In the genomic region with DNA sequence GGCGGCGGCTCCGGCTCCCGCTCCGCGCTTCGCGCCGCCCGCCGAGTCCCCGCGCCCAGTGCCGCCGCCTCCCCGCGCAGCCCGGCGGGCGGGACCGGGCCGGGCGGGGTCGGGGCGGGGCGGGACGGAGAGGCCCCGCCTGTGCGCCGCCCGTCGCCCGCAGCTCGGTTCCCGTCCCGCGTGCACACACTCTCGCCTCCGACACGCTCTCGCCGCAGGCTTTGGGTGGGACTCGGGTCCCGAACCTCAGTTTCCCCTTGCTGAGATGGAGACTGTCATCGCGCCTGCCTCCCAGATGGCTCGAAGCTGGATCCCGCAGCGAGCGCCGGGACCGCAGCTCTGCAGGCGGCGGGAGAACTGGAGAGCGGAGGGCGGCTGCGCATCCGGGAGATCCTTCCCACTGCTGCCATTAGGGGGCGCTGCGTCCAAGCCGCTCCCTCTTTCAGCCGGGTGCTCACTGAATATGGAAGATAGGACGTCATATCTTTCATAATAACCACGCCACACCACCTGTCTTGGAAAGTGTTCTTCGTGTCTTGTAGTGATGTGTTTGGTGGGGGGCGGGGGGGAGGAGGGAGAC, we compare ENCODE assay signal across 8 mouse cellular contexts. TPM values are rescaled to one million over a fixed set of nuclear protein-coding genes. Genes with fewer than 3 reads are reported as not detected.
DNase-seq lines count a peak whose midpoint lies in the region; ATAC-seq and TF ChIP-seq lines count a peak whose summit lies in the region.

A gene (minus strand): TSS at position 359 of the 580 bp plus-strand sequence.

- H3K36me3 ChIP-seq in G1E (replicated peaks), result peaks cover 60% of the 10 kb centered on the region
- H3K36me3 ChIP-seq in forebrain, postnatal 0 days (ENCODE audit: insufficient read depth), result no peaks in the 10 kb centered on the region

- H3K9ac ChIP-seq in forebrain, postnatal 0 days, result peak within 1 kb of the TSS; percentile 77

- H3K4me1 ChIP-seq in G1E (ENCODE audit: insufficient read depth, low read depth, low read length), result peaks cover 76% of the 10 kb centered on the region
- peaks cover 24% of the 10 kb centered on the region for H3K4me1 ChIP-seq in cerebellum, adult 2 months (ENCODE audit: control insufficient read depth, insufficient read depth, low read length)
- H3K4me1 ChIP-seq in forebrain, postnatal 0 days (ENCODE audit: insufficient read depth), result peaks cover 6% of the 10 kb centered on the region; the same call in 1 of the 2 replicates
- H3K4me1 ChIP-seq in lung, adult 2 months (ENCODE audit: control insufficient read depth, insufficient read depth, low read length), result no peaks in the 10 kb centered on the region

- ATAC-seq in G1E (ENCODE audit: extremely low read depth, insufficient number of reproducible peaks, low FRiP score, poor library complexity, severe bottlenecking), result peak; percentile 46; the same call in 1 of the 2 replicates
- ATAC-seq in forebrain, postnatal 0 days, result peak; percentile 91
- peak; percentile 81 for ATAC-seq in neutrophil, adult 5-6 weeks (ENCODE audit: extremely low read depth, insufficient number of reproducible peaks, low FRiP score, poor library complexity, severe bottlenecking)

- H3K4me3 ChIP-seq in G1E (ENCODE audit: low read depth, low read length), result peak within 1 kb of the TSS; percentile 84
- H3K4me3 ChIP-seq in cerebellum, adult 2 months (replicated peaks; ENCODE audit: insufficient read depth, low read depth, low read length), result peak within 1 kb of the TSS; percentile 75
- peak within 1 kb of the TSS; percentile 66 for H3K4me3 ChIP-seq in forebrain, postnatal 0 days (ENCODE audit: low read depth, low read length)
- peak within 1 kb of the TSS; percentile 76 for H3K4me3 ChIP-seq in layer of hippocampus, adult 2 months
- H3K4me3 ChIP-seq in lung, adult 2 months (replicated peaks; ENCODE audit: extremely low read depth, low read depth, low read length), result peak within 1 kb of the TSS; percentile 79

- TF ChIP-seq POLR2A in cerebellum, adult 2 months (IDR thresholded peaks at IDR 0.05; ENCODE audit: borderline replicate concordance, insufficient read depth, low read length), result peak; percentile 81
- no peak for TF ChIP-seq POLR2A in lung, adult 2 months (IDR thresholded peaks at IDR 0.05; ENCODE audit: borderline replicate concordance, extremely low read depth, low read depth, low read length)

- no peaks in the 10 kb centered on the region for H3K9me3 ChIP-seq in G1E (replicated peaks)
- no peaks in the 10 kb centered on the region for H3K9me3 ChIP-seq in forebrain, postnatal 0 days (ENCODE audit: low read length)

- peak; percentile 85 for TF ChIP-seq CTCF in G1E (IDR thresholded peaks at IDR 0.05; ENCODE audit: low read depth, low read length)
- peak; percentile 78 for TF ChIP-seq CTCF in cerebellum, adult 2 months (IDR thresholded peaks at IDR 0.05; ENCODE audit: borderline replicate concordance, insufficient read depth, low read depth, low read length)
- TF ChIP-seq CTCF in forebrain, postnatal 0 days (IDR thresholded peaks at IDR 0.05; ENCODE audit: low read depth), result peak; percentile 96
- TF ChIP-seq CTCF in layer of hippocampus, adult 2 months (conservative IDR thresholded peaks at IDR 0.05), result peak; percentile 93
- TF ChIP-seq CTCF in lung, adult 2 months (IDR thresholded peaks at IDR 0.05; ENCODE audit: insufficient read depth, low read length), result peak; percentile 69

- no peaks in the 10 kb centered on the region; the same call in 1 of the 2 replicates for H3K27me3 ChIP-seq in G1E (ENCODE audit: insufficient read depth, low read length)
- H3K27me3 ChIP-seq in cerebellum, adult 2 months (ENCODE audit: control insufficient read depth, insufficient read depth, low read length), result no peaks in the 10 kb centered on the region
- no peaks in the 10 kb centered on the region for H3K27me3 ChIP-seq in forebrain, postnatal 0 days (ENCODE audit: insufficient read depth, low read length)

- under 1% methylated on average over 36 of the region's 66 CpGs for WGBS in cerebellum, adult 2 months
- WGBS in forebrain, postnatal 0 days, result 2% methylated on average over 35 of the region's 66 CpGs
- WGBS in lung, adult 2 months, result under 1% methylated on average over 56 of the region's 66 CpGs

- H3K27ac ChIP-seq in cerebellum, adult 2 months (ENCODE audit: insufficient read depth, low read length), result peak within 1 kb of the TSS; percentile 76
- peak within 1 kb of the TSS; percentile 24 for H3K27ac ChIP-seq in forebrain, postnatal 0 days (ENCODE audit: low read depth, low read length)
- peak within 1 kb of the TSS; percentile 78 for H3K27ac ChIP-seq in layer of hippocampus, adult 2 months

- H3K4me2 ChIP-seq in forebrain, postnatal 0 days (ENCODE audit: low read depth), result peak within 1 kb of the TSS; percentile 80

- intact Hi-C loops in heart, postnatal 36 days (cut with DNase I), result no loop called here

- peak; percentile 87 for DNase-seq in G1E (ENCODE audit: low spot score)
- DNase-seq in cerebellum, adult 2 months, result peak; percentile 89 to 96
- peak; percentile 94 for DNase-seq in forebrain, postnatal 0 days
- DNase-seq in heart, postnatal 36 days, result peak; percentile 85
- peak; percentile 88 to 92 for DNase-seq in layer of hippocampus, adult 2 months (ENCODE audit: low spot score in 2 of 2)
- DNase-seq in lung, adult 2 months, result peak; percentile 84
- peak; percentile 82 for DNase-seq in testis, postnatal 14 days (ENCODE audit: low spot score)

RNA-seq across cellular contexts. Expression of the gene that starts here (rescaled TPM):
- 148 and 158 TPM in 2 replicates for total RNA-seq in G1E (2014; fragmentation: Nextera tagmentation)
- total RNA-seq in G1E (2017), result 79.5 and 79.6 TPM in 2 replicates
- polyA plus RNA-seq in G1E (2012), result 480 and 501 TPM in 2 replicates
- 26.6 and 28.8 TPM in 2 replicates for polyA plus RNA-seq in cerebellum, adult 2 months (2012; rRNA removed)
- 17.8 and 20.6 TPM in 2 replicates for total RNA-seq in forebrain, postnatal 0 days (2014; rRNA removed)
- polyA plus RNA-seq in forebrain, postnatal 0 days (2015; fragmentation: Nextera tagmentation; extraction: Ambion mirVana), result 4.1 and 7.5 TPM in 2 replicates
- total RNA-seq in heart, postnatal 36 days (2021), result under 1 TPM; 0.28 to 0.46 TPM
- total RNA-seq in layer of hippocampus, adult 2 months (2021), result 10 to 100 TPM; 15.6 to 16.1 TPM
- polyA plus RNA-seq in lung, adult 2 months (2012; rRNA removed), result 9.1 and 17.2 TPM in 2 replicates
- 26.6 and 36.5 TPM in 2 replicates for total RNA-seq in neutrophil, adult 5-6 weeks (2017)

Comparison
In these comparisons a context has a peak if more than half of its experiments do, and no peak if none do; other contexts are left out.
1. Peak in every context shown above with its lines: DNase-seq, ATAC-seq, H3K4me3 ChIP-seq and H3K27ac ChIP-seq.
2. RNA of the gene that starts here (total RNA-seq): 79.5 to 158 TPM in G1E, 26.6 to 36.5 TPM in neutrophil, adult 5-6 weeks, 17.8 to 20.6 TPM in forebrain, postnatal 0 days and 15.6 to 16.1 TPM in layer of hippocampus, adult 2 months; 0.28 to 0.46 TPM in heart, postnatal 36 days; every median in the first group is over 10 times any median in the second.
3. RNA of the gene that starts here (polyA plus RNA-seq): 480 to 501 TPM in G1E; 26.6 to 28.8 TPM in cerebellum, adult 2 months, 9.1 to 17.2 TPM in lung, adult 2 months and 4.1 to 7.5 TPM in forebrain, postnatal 0 days; every median in the first group is over 10 times any median in the second.
4. Peak in DNase-seq in heart, postnatal 36 days; RNA of the gene not detected or under 1 TPM.
5. H3K27ac ChIP-seq: peak in every context shown above with its lines; median percentile 78 in layer of hippocampus, adult 2 months; 76 in cerebellum, adult 2 months; 24 in forebrain, postnatal 0 days.